Mouse (Mus musculus) E14TG2a.4 (cell line): Measurements from ENCODE around the gene Tmem274.
"Not testable (repeated sequence)": the region's sequence is repeated elsewhere in the genome, so short reads cannot be mapped to it uniquely, and the experiment has no call there.

Experiments
- H3K27me3 ChIP-seq: 2 replicates; pipeline ENCODE4 v1.6.1; 2014; ENCODE audit warnings: low read length, control low read depth; ENCODE audit not compliant: insufficient read depth
- H3K36me3 ChIP-seq: 2 replicates; pipeline ENCODE4 v1.6.1; 2014; ENCODE audit warnings: low read length, control low read depth; ENCODE audit not compliant: insufficient read depth
- H3K4me1 ChIP-seq: replicated peaks from 2 replicates; pipeline ENCODE4 v1.6.1; 2014; ENCODE audit warnings: low read depth, low read length, control low read depth
- H3K4me3 ChIP-seq: replicated peaks from 2 replicates; pipeline ENCODE4 v1.5.1; 2014; ENCODE audit warnings: mild to moderate bottlenecking, low read length
- H3K9me3 ChIP-seq: 2 replicates; pipeline ENCODE4 v1.6.1; 2014; ENCODE audit warnings: low read length, control low read depth
- CTCF ChIP-seq: conservative IDR thresholded peaks from 2 replicates; pipeline ENCODE4 v1.5.1; 2014; ENCODE audit warnings: low read length
- NANOG ChIP-seq: IDR thresholded peaks from 2 replicates; pipeline ENCODE4 v1.6.1; 2014; ENCODE audit warnings: borderline replicate concordance, low read length, mixed read lengths
- POU5F1 ChIP-seq: IDR thresholded peaks from 2 replicates; pipeline ENCODE4 v1.6.1; 2014; ENCODE audit warnings: low read length, borderline replicate concordance

The Tmem274 gene

GRCm38 (mm10) chr4:149477078-149477477, at the start of gene Tmem274:
Gene Tmem274 (plus strand): TSS chr4:149477378.
- Histone ChIP-seq H3K27me3 (no peaks in the 10 kb centered on the region), H3K9me3 (no peaks in the 10 kb centered on the region), H3K4me3 (peak within 1 kb of the TSS; percentile 6), H3K36me3 (peaks cover 10% of the 10 kb centered on the region), H3K4me1 (peaks cover 46% of the 10 kb centered on the region)
- TF ChIP-seq POU5F1: no peak

GRCm38 (mm10) chr4:149429592-149429991, 47.6 kb upstream of the Tmem274 start:
- H3K9me3 ChIP-seq: no peaks in the 10 kb centered on the region
- TF ChIP-seq CTCF: no peak
- no peak for TF ChIP-seq NANOG
- no peak for TF ChIP-seq POU5F1
- H3K27me3 ChIP-seq: no peaks in the 10 kb centered on the region
- no peaks in the 10 kb centered on the region for H3K36me3 ChIP-seq
- H3K4me3 ChIP-seq: no peak overlapping the region
- peaks cover 41% of the 10 kb centered on the region for H3K4me1 ChIP-seq

DNA sequence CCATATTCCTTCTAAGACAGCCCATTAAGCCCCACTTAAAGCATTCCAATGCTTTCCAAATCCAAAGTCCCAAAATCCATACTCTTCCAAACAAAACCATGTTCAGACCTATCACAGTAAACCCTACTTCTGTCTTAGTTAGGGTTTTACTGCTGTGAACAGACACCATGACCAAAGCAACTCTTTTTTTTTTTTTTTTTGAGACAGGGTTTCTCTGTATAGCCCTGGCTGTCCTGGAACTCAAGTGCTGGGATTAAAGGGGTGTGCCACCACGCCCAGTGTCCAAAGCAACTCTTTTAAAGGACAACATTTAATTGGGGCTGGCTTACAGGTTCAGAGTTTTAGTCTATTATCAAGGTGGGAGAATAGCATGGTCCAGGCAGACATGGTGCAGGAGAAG, 45.3 kb upstream of the Tmem274 start:
- peaks cover 30% of the 10 kb centered on the region for H3K4me1 ChIP-seq
- not testable (repeated sequence) for H3K36me3 ChIP-seq, H3K4me3 ChIP-seq, H3K9me3 ChIP-seq, H3K27me3 ChIP-seq

GRCm38 (mm10) chr4:149440576-149440975, 36.6 kb upstream of the Tmem274 start:
- H3K36me3 ChIP-seq: no peaks in the 10 kb centered on the region
- H3K27me3 ChIP-seq: no peaks in the 10 kb centered on the region
- H3K4me3 ChIP-seq: no peak overlapping the region
- TF ChIP-seq CTCF (no peak), NANOG (no peak), POU5F1 (no peak)
- H3K9me3 ChIP-seq: no peaks in the 10 kb centered on the region
- peaks cover 19% of the 10 kb centered on the region for H3K4me1 ChIP-seq

DNA sequence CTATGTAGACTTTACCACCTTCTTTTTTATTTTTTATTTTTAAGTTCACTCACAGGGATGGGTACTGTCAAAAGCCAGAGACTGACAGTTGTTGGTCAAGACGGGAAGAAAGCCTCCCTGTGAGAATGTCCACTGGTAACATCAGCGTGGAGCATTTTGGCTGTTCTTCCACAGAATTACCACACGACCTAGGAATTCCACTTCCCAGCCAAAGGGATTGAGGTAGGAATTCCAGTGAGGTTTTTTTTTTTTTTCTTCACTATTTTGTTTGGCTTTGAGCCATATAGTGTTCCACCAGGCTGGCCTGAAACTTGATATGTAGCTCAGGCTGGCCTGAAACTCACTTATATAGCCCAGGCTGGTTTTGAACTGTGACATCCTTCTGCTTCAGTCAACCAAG, 34.7 kb upstream of the Tmem274 start:
- H3K9me3 ChIP-seq: no peaks in the 10 kb centered on the region
- no peak for TF ChIP-seq CTCF
- peaks cover 32% of the 10 kb centered on the region for H3K4me1 ChIP-seq
- no peaks in the 10 kb centered on the region for H3K36me3 ChIP-seq
- H3K4me3 ChIP-seq: no peak overlapping the region
- H3K27me3 ChIP-seq: no peaks in the 10 kb centered on the region

DNA sequence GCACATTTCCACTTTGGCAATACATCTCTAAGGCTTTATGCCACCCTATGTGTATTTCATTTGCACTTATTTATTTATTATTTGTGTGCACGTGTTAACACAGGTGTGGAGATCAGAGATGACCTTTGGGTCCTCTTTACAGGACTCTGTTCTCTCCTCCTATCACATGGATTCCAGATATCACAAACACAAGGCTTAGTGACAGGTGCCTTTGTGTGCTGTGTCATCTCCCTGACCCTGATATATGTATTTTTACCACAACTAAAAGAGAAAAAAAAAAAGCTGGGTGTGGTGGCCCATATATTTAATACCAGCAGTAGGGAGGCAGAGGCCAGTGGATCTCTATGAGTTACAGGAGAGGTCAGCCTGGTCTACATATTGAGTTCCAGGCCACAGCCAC, 32.7 kb upstream of the Tmem274 start:
- Histone ChIP-seq H3K4me3 (peak overlapping the region; percentile 73), H3K9me3 (no peaks in the 10 kb centered on the region), H3K4me1 (peaks cover 32% of the 10 kb centered on the region), H3K36me3 (no peaks in the 10 kb centered on the region), H3K27me3 (no peaks in the 10 kb centered on the region)
- TF ChIP-seq POU5F1: no peak
- no peak for TF ChIP-seq CTCF
- TF ChIP-seq NANOG: no peak

DNA sequence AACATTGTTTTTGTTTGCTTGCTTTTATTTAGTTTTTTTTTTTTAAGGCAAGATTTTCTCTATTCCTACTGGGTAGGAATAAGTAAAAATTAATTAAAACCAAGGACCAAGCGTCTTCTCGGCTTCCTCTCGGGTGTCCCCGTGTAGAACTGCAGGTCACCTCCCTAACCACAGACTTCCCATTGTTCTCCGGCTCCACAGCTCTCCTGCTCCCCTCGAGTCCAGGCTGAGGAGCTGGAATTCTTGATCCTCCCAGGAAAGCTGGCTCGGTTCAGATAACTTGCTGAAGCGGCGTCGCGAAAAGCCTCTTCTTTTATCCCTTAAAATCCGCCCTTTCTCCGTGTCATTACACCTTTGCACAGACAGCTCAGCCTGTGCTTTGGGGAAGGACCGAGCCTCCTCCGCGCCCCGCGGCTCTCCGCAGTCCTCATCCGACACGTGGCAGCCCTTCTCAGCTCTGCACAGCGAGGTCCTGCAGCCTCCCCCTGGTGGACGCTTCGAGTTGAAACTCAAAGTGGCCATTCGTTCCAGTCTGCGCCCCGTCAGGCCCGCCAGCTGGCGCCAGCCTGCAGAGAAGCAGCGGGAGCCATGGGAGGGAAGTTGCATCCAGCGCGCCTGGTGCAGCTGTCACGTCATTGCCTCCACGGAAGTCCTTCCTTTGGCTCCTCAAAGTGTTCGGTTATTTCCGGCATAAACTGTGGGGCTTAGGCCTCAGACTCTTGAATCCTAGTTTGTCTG, 32.0 kb upstream of the Tmem274 start:
- Histone ChIP-seq H3K36me3 (no peaks in the 10 kb centered on the region), H3K4me3 (peak overlapping the region; percentile 73), H3K4me1 (peaks cover 39% of the 10 kb centered on the region), H3K9me3 (no peaks in the 10 kb centered on the region), H3K27me3 (no peaks in the 10 kb centered on the region)
- TF ChIP-seq POU5F1 (no peak), CTCF (peak; percentile 27)

DNA sequence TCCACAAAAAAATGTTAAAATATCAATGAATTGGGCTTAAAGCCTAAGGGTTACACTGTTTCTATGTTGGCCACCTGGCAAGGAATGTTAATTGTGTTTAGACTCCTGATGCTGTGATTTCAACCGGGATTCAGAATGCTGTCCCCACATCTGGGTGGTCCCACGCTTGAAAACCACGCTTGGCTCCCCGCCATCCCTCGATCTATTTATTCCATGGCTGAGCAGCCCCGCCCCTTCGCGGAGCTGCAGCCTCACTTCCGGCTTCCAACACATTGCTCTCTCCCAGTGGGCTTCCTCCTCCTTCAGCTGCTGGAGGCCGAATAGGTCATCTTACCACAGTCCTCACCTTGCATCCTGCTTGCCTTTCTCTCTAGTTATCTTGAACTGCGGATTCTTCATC, 31.3 kb upstream of the Tmem274 start:
- peaks cover 43% of the 10 kb centered on the region for H3K4me1 ChIP-seq
- TF ChIP-seq POU5F1: no peak
- H3K36me3 ChIP-seq: no peaks in the 10 kb centered on the region
- H3K9me3 ChIP-seq: no peaks in the 10 kb centered on the region
- no peaks in the 10 kb centered on the region for H3K27me3 ChIP-seq
- H3K4me3 ChIP-seq: peak overlapping the region; percentile 73

DNA sequence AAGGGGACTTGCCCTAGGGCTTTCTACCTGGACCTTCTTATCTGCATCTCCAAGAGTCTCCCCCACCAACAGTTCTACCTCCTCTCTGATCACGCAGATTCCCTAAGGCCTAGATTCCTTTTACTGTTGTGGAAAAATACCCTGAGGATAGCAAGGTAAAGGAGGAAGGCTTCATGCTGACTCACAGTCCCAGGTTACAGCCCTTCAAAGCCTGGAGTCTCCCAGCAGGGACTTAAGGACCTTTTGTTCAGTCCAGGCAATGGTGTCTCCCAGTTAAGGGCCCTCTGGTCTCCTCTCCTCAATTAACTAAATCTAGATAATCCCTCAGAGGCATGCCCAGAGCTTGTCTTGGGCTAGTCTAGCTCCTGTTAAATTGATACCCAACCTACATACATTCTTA, 30.9 kb upstream of the Tmem274 start:
- Histone ChIP-seq H3K36me3 (no peaks in the 10 kb centered on the region), H3K4me3 (peak overlapping the region; percentile 73), H3K9me3 (no peaks in the 10 kb centered on the region), H3K27me3 (no peaks in the 10 kb centered on the region), H3K4me1 (peaks cover 43% of the 10 kb centered on the region)
- TF ChIP-seq NANOG (no peak), CTCF (no peak), POU5F1 (no peak)

DNA sequence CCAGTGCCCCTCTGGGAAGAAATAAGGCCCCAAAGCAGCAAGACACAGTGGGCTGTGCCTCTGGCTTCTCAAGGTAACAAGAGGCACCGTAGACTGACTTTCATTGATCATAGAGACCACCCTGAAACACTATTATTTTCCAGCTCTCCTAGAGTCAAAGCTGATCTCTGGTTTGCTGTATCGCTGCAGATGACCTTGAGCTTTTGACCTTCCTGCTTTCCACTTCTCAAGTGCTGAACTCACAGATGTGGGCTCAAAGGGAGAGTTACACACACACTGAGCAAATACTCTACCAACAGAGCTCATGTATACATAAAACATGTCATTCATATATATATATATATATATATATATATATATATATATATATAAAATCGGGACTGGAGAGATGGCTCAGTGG, 26.5 kb upstream of the Tmem274 start:
- H3K9me3 ChIP-seq: no peaks in the 10 kb centered on the region
- TF ChIP-seq POU5F1 (no peak), CTCF (no peak), NANOG (0 out of 2 replicates have a peak, but pooled peaks have one; percentile 28)

More for the DNA sequence above, 26.5 kb upstream of the Tmem274 start:
- Histone ChIP-seq H3K27me3 (peaks cover 11% of the 10 kb centered on the region), H3K4me1 (peaks cover 42% of the 10 kb centered on the region), H3K36me3 (no peaks in the 10 kb centered on the region), H3K4me3 (no peak overlapping the region)
